Mouse (Mus musculus) liver, adult 2 months (tissue): ENCODE data around the gene Bcat1.

Experiments used
- CTCF ChIP-seq: fragments of 200-500 bp; IDR thresholded peaks from 2 replicates; pipeline ENCODE4 v1.5.1; 2011; ENCODE audit warnings: low read depth, low read length, control low read depth
- POLR2A ChIP-seq: fragments of 200-500 bp; IDR thresholded peaks from 2 replicates; pipeline ENCODE4 v1.6.1; 2011; ENCODE audit warnings: low read length, control low read depth; ENCODE audit not compliant: insufficient read depth; ENCODE audit errors: extremely low read depth

DNA sequence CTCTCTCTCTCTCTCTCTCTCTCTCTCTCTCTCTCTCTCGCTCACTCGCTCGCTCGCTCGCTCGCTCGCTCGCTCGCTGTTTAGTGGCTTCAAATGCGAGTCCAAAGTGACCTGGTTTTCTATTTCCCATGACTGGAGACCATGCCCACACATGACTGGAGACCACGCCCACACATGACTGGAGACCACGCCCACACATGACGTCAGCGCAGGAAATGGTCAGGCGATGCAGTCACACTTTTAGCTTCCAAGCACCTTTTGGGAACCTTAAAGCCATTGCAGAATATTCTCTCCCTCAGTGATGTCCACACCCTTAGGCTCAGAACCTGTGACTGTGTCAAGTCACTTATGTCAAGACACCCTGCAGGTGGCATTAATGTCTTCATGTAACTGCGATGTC, 59.3 kb downstream of the Bcat1 start:
- TF ChIP-seq CTCF (no peak), POLR2A (no peak)
